Mouse (Mus musculus) adrenal gland, postnatal 4 days (tissue): ENCODE measurements around the gene Ccser2. TPM values are rescaled to one million over a fixed set of nuclear protein-coding genes. Genes with fewer than 3 reads are reported as not detected.

Source experiments
- DNase-seq, 2 experiments: peaks; one replicate each; pipeline ENCODE4 v3.0.0; 2021 to 2022; ENCODE audit warnings: low spot score in 2 of 2, mixed read lengths in 2 of 2
- total RNA-seq, 2 experiments: library from RNA; stranded (reverse); gene quantifications; 2 replicates each; pipeline ENCODE4 v1.2.3; 2021

The Ccser2 gene
- total RNA-seq, 2 experiments from 2014 or later, result 29.1 to 33.4 TPM

DNA sequence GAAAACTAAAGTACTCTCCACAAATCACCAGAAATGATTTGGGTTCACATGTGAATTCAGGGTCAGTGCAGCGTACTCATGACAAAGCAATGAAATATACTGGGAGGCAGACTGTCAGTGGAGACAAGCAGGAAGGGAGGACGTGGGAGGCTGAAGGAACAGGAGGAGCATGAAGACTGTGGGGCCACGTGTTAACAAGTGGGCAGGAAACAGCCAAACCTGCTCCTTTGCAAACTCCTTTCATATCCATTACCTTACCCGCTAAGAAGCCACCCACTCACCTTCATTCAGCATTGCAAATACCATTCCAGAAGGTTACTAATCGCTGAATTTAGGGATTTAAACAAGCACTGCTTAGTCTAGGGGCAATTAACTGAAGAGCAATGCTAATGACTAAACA, 25.9 kb downstream of the Ccser2 start:
- DNase-seq, result no peak

DNA sequence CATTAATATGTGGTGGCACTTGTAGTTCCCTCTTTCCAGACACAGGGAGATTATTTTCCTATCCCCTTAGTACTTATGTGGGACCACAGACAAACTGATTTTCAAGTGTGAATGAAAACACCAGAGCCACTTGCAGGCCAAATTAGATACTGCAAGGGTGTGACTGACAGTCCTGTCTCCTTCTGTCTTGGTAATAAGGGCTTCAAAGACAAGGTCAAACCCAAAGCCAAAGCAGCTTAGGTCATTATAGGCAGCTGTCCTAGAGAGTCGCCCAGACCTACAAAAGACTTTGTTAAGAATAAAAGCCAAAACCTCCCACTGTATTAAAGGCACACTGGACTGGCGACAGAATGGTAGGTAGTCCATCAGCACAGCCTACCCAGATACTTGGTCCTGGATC, 30.6 kb downstream of the Ccser2 start:
- no peak for DNase-seq

DNA sequence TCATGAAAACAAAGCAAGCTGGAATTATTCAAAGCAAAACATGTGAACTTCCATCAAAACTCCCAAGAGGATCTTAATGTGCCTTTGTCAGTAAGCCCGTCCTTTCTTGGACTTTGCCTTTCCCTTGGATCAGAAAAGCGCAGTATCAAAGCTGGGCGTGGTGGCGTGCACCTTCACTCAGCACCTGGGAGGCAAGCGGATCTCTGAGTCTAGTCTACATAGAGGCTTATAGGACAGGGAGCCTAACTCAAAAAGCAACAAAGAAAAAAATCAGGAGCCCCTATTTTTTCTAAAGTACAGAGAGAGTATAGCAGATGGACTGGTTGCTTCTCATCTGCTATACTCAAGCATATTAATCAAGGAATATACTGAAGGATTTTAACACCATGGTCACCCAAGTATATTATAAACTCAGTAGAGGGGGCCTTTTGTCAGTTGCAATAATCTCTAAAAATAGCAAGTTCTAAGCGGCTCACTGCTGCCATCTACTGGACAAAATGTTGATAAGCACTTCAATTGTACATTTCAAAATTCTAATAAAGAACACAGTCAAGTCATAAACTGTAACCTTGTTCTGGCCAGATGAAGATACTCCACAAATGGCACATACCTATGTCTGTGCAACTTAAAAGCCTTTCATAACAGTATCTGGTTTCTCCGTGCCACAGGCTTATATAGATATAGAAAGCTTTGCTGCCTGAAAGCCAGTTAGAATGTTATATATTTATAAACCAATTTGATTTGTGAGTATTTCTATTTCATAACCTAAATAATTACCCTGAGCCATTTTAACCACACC, 31.3 kb downstream of the Ccser2 start:
- DNase-seq, result no peak

DNA sequence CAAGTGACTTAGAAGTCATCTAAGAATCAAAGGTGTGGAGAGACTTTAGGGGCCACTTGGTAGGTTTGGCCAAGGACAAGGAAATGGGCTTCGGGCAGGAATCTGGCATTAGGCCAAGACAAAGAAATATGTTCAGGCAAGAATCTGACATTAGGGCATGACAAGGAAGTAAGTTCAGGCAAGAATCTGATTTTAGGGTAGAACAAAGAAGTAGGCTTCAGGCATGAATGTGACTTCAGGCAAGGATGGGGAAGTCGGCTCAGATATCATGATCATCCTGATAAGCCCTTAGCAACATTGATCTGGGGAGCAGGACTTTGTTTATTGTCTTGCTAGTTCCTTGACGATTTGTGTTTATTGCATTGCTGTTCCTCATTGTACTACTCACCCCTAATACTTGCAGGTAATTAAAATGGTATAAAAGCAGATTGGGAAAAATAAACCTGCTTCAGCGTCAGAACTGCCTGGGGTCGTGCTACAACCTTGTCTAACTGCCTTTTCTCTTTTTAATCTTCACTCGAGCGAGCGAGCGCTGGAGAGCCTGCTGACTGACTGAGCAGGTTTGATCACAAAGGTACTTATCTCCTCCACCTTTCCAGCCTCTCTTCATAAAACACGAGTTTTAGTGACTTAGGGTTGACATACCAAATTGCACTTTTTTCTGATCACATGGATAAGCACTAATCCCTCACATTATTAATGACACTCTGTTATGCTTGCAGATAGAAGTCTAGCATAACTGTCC, 35.8 kb downstream of the Ccser2 start:
- no peak for DNase-seq

DNA sequence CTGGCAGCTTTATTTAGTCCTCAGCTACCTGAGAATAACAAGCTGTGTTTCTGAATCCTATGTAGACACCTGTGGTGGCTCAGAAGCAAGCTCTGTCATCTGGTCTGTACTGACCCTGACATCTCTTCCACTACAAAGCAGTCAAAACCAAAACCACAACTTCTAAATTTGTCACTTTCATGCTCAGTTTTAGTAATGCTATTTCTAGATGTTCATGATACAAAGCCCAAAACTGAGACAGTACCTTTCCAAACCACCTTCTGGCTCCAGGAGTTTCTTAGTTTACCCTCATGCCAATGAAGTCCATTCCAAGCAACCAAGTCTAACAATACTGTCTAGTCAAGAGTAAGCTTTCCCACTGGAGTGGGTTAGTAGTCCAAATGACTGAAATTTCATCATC, 36.5 kb downstream of the Ccser2 start:
- DNase-seq, result no peak

DNA sequence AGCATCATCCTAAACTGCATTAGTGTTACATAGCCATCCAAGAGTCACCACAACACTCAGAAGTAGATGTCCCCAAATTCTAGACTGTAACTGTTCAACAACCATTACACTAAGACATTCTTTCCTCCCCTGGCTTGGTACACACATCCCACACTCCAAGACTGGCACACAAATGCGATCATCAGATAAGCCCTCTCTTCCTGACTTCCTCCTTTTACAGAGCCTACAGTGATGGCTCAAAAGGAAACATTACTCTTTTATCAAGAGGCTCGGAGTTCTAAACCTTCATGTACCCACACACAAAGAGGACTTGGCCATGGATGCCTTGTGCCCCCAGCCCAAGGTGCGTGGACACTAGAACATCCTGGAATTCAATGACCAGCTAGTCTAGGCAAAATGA, 45.2 kb downstream of the Ccser2 start:
- DNase-seq, result no peak

DNA sequence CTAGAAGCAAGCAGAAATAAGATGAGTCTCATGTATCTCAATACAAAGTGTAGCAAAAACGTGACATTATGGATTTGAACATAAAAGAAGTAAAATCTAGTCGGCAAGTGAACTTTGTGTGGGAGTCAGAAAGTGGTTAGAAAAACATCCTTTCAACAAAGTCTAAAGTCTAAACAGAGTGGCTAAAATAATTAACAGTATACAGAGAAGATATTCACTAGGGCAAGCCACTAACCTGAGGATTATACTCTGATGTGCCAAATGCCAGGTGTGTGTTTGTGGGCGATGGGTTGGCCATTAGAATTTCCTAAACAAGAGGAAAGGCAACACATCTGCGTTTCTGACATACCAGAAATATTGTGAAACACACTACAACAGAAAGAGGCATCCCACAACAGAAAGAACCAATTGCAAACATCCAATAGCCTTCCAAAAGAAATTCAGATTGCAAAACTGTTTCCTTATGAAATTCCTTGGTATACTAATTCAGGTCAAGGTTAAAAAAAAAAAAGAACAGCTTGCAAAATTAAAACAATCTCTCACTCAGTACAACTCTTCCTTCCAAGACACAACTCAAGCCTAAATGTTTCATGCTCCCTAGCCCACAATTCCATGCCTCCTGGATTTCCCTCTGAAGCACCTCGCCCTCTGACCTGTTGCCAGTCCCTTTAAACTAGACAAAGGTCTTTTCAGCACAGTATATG, 47.1 kb downstream of the Ccser2 start:
- DNase-seq, result no peak

DNA sequence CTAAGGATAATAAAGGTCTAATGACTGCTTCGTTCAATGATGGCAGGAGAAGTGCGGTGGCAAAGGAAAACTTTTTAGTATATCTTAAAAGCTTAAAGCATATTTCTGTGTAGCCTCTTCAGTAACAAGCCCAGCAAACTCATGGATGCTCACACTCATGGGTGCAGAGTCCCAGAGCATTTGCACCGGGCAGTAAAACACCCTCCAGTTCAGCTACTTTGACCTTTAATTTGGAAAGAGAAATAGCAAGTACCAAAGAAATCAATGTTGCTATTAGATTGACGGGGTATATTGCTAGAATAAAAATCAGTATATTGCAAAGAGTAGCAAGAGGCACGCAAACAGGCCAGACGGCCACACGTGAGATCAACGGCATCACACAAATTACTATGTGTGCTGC, 48.7 kb downstream of the Ccser2 start:
- DNase-seq, result no peak

DNA sequence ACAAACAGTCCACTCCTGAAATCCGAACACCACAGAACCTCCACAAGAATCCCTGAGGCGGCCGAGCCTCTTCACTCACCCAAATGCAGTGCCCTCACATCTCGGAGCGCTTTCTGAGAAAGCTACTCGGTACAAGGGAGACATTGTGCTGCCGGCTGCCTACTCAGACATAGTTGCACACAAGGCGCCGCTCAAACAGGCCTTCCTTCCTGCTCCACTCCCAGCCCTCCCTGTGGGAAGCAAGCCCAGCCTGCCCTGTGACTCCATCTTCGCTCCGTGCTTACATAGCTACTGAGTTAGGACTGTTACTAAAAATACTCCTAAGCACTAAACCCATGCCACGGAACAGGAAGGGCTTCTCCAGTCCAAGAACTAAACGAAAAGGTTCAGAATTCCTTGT, 49.4 kb downstream of the Ccser2 start:
- peak; percentile 7 for DNase-seq

DNA sequence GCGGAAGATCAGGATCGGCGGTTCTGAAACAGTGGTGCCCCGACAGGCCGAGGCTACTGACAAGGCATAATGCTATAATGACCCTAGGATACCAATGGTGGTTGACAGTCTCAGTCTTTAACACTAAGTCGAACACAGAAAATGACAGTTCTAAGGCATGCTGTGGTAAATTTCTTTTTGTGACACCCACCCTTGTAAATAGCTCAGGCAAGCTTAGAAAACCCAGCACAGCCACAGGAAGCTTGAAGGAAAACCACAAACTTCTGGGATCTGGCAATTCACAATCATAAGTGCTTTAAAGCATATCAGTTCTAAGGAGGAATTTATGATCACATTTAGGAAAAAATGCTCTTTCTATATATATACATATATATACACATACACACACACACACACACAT, 53.4 kb downstream of the Ccser2 start:
- no peak for DNase-seq

DNA sequence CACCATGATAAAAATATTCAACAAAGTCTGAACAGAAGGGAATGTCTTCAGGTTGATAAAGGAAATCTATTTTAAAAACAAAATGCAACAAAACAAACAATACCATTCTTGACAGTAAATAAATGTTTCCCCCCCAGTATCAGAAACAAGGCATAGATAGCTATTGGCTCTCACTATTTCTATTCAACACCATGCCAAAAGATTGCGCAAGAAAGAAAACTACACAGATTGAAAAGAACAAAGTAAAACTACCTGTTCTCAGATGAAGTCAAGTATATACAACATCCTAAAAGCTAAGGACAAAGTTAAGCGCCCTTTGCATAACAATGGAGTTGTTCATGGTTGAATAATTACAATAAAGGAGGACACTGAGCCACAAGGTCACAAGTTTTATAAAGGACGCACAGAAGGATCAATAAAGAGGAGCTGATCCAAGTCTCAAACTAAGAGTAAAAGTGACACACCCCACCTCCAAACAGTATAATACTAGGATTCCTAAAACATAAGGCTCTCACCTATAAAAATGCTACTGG, 54.0 kb downstream of the Ccser2 start:
- DNase-seq, result no peak

DNA sequence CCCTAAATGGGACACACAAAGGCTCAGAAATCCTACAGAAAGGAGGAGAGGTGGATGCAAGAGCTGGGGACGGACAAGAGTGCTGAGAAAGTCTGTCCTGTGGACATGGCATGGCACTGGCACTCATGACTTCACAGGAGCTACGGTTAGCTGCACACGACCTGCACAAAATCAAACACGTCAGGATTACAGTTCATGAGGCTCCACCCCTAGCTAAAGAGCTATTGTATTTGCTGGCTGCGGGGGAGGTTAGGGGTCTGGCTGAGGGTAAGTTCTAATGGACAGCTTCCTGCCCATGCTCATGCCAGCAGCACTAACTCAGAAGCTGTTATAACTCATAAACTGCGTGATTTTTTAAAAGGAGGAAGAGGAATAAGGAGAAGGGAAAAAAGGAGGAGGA, 56.8 kb downstream of the Ccser2 start:
- DNase-seq, result no peak

DNA sequence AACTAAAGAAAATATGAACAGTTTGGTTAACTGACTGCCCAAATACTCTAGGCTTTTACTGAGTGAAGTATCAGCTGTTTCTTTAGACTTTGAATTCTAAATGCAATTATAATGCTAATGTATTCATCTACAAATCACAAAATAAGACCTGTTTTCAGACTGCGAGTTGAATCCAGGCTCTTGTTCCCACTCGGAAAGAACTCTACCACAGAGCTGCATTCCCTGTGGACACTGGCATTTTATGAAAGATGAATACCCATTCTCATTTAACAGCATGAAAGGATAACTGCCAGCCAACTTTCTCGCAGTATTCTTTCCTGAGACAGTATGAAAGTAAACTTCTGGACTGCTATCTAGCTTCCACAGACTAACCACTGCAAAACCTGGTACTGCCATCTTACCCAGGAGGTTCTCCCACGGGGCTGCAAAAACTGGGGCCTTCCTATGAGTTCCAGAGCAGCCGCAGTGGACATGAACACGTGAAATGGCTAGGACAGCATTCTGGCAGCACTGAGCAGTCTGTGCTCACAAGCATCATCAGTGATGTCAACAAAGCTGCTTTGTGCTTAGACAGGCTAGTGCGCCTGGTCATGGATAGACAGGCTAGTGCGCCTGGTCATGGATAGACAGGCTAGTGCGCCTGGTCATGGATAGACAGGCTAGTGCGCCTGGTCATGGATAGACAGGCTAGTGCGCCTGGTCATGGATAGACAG, 62.6 kb downstream of the Ccser2 start:
- no peak for DNase-seq

DNA sequence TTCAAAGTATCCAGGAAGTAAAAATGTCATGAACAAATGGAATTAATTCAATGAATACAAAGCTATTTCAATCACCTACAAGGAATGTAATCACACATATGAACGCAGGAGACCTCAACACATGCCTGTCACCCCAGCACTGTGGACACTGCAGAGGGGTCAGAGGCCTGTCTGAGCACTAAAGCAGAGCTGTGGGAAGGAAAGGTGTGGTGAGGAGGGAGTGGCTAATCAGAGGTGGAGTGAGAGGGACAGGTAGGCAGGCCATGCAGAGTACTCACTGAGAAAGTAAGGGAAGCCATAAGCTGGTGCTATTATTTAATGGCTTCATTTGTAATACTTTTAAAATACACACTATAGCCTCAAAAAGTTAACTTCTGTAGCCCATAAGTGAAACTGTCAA, 64.4 kb downstream of the Ccser2 start:
- DNase-seq, result no peak

DNA sequence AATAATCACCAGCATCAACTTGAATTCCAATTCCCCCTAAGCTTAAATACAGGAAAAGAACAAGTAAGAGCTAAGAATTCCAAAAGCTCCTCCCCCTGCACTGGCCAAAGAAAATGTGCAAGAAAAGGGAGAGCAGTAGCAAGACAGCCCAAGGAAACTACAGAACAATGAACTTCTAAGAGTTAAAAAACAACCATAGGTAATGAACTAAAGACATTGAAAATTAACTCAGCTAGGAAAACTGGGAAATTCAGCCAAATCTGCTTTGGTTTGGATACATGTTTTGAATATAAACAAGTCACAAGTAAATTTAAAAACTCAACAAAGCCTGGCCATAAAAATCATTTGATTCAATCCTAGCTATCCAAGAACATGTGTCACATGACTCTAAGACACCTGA, 67.7 kb downstream of the Ccser2 start:
- no peak for DNase-seq

DNA sequence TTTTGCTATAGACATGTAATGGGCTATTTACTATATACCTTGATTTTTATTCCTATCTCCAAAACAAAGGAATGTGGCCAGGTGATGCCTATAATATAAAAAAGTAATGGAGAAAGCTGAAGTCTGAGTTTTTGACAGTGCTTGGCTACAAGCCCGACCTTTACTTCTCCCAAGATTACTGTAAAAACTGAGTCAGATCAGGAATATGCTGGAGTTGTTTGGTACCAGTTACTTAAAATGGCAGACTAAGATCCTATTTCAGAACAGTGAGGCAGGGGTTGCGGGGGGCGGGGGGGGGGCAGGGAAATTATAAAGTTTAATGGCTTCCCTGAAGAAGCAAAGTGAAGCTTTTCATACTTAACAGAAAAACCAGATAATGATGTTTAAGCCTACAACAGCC, 73.9 kb downstream of the Ccser2 start:
- no peak for DNase-seq

DNA sequence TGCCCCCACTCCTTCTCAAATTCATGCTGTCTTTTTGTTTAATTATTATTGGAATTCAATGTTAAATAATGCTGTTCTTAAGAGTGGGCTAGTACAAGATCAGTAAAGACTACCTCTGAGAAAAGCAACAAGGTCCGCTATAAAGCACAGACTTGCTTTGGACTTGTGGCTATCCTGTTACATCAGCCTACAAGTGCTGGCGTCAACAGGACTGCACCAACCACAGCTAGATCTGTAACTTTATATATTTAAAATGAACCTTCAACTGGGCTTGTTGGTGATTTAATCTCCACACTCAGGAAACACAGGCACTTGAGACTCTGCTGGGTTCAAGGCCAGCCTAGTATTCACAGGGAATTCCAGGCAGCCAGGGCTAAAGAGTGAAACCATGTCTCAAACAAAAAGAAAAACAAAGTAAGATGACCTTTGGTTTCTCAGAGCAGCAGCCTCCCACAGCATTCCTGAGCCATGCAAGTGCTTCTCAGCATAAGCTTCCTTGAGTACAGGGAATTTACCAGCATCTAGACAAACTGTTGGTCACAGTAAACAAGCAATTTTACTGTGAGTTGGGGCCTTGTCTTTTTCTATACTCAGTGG, 75.7 kb downstream of the Ccser2 start:
- no peak for DNase-seq

DNA sequence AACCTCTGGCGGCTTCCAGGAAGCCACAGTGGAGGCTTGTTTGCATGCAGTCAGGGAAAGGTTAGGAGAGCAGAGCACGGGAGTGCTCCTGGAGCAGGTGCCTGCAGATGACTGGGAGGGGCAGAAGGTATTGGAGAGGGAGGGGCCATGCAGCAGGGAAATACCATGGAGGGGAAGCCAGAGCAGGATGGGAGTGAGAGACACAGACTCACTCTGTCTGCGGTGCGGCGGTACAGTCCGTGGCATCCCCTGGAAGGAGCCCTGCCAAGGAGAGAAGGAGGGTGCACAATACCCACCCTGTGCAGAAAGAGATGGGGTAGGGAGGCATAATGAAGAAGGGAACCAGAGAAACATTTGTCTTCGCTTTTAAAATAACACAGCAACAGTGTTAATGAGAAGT, 78.4 kb downstream of the Ccser2 start:
- no peak for DNase-seq

DNA sequence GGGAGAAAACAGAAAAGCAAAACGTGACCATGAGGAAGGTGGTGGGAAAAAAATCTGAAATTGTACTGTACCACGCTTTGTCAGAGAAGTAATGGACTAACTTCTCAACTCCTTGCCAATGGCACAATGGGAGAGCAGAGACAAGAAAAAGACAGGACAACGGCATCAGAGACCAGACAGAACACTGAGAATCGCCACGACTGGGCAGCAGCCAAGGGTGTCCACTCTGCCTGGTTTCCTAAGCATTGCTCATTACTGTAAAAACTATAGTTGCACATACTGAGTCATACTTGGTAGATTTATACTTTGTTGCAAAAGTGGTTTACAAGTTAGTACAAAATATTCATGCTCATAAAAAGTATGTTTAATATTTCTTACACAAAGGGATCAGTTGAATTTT, 82.9 kb downstream of the Ccser2 start:
- DNase-seq, result no peak

DNA sequence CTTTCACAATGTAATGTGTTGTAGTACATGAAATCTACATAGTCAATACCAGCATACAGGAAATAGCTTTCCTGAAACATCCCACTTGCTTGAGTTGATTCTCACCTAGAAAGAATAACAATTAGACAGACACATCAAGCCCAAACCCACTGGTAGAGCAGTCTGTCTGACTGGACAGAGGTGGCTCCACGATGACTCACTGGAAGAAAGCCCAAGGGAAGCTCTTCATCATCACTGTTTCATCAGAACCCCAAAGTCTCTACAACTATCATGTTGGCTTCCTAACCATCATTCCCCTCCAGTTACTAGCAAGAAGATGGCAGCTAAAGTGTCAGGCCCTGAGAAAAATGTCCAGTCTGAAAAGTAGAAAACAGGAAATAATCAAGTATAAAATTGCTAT, 83.5 kb downstream of the Ccser2 start:
- DNase-seq, result no peak

DNA sequence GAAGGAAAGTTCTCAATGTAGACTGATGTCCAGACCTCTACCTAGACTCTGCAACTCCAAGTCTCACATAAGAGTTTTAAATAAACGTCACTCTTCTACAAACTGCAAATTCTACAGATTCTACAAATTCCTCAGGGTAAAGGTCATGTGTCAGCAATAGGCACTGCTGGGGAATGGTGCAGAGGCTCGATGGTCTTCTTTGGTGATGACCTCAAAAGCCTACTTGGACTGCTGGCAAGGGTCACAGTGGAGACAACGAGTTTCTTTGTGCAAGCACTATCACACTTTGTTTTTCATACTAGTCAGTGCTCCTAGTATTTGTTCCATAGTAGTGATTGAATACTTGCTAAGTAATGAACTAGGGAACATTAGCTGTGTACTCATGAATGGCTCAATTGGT, 85.0 kb downstream of the Ccser2 start:
- DNase-seq, result no peak
